Mouse (Mus musculus): ENCODE results near the gene Hils1. TPM values are rescaled to one million over a fixed set of nuclear protein-coding genes. Genes with fewer than 3 reads are reported as not detected.

Hils1 gene
- total and polyA plus RNA-seq, 3 experiments, result not detected

DNA sequence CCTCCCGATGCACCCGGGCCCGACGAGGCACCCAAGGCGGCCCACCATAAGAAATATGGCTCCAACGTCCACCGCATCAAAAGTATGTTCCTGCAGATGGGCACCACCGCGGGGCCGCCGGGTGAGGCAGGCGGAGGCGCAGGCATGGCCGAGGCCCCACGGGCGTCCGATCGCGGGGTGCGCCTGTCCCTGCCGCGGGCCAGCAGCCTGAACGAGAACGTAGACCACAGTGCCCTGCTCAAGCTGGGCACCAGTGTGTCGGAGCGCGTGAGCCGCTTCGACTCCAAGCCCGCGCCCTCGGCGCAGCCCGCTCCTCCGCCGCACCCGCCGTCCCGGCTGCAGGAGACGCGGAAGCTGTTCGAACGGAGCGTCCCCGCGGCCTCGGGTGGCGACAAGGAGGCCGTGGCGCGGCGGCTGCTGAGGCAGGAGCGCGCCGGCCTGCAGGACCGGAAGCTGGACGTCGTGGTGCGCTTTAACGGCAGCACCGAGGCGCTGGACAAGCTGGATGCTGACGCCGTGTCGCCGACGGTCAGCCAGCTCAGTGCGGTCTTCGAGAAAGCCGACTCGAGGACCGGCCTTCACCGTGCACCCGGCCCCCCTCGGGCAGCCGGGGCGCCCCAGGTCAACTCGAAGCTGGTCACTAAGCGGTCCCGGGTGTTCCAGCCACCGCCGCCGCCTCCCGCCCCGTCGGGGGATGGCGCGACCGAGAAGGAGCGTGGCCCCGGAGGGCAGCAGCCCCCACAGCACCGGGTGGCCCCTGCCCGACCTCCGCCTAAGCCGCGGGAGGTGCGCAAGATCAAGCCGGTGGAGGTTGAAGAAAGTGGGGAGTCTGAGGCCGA, 24.5 kb downstream of the Hils1 start:
- no peak for DNase-seq (ENCODE audit: low spot score)
- Histone ChIP-seq H3K4me3 (ENCODE audit: low read depth, low read length) (peak overlapping the region; percentile 93), H3K36me3 (replicated peaks) (peaks cover 51% of the 10 kb centered on the region), H3K9me3 (replicated peaks) (no peaks in the 10 kb centered on the region), H3K27me3 (ENCODE audit: insufficient read depth, low read length) (no peaks in the 10 kb centered on the region), H3K4me1 (ENCODE audit: insufficient read depth, low read depth, low read length) (peaks cover 91% of the 10 kb centered on the region)
- ATAC-seq (ENCODE audit: extremely low read depth, insufficient number of reproducible peaks, low FRiP score, poor library complexity, severe bottlenecking), result no peak
- no peak for TF ChIP-seq CTCF (IDR thresholded peaks at IDR 0.05; ENCODE audit: low read depth, low read length)
- TF ChIP-seq TAL1 (conservative IDR thresholded peaks at IDR 0.05; ENCODE audit: low read depth, low read length), result no peak
- no peak for TF ChIP-seq GATA2 (IDR thresholded peaks at IDR 0.05; ENCODE audit: borderline replicate concordance, low read depth, low read length)
- TF ChIP-seq POLR2AphosphoS5 (IDR thresholded peaks at IDR 0.05; ENCODE audit: insufficient replicate concordance, low read depth, low read length), result no peak

DNA sequence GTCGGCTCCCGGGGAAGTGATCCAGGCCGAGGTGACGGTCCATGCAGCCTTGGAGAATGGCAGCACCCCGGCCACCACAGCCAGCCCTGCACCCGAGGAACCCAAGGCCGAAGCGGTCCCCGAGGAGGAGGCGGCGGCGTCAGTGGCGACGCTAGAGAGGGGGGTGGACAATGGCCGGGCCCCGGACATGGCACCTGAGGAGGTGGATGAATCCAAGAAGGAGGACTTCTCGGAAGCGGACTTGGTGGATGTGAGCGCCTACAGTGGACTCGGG, 25.0 kb downstream of the Hils1 start:
- DNase-seq (ENCODE audit: low spot score), result no peak
- Histone ChIP-seq H3K36me3 (replicated peaks) (peaks cover 56% of the 10 kb centered on the region), H3K4me1 (ENCODE audit: insufficient read depth, low read depth, low read length) (peaks cover 91% of the 10 kb centered on the region), H3K27me3 (ENCODE audit: insufficient read depth, low read length) (no peaks in the 10 kb centered on the region), H3K9me3 (replicated peaks) (no peaks in the 10 kb centered on the region), H3K4me3 (ENCODE audit: low read depth, low read length) (peak overlapping the region; percentile 93)
- ATAC-seq (ENCODE audit: extremely low read depth, insufficient number of reproducible peaks, low FRiP score, poor library complexity, severe bottlenecking), result no peak
- TF ChIP-seq POLR2AphosphoS5 (IDR thresholded peaks at IDR 0.05; ENCODE audit: insufficient replicate concordance, low read depth, low read length) (no peak), CTCF (IDR thresholded peaks at IDR 0.05; ENCODE audit: low read depth, low read length) (no peak), GATA2 (IDR thresholded peaks at IDR 0.05; ENCODE audit: borderline replicate concordance, low read depth, low read length) (no peak), TAL1 (conservative IDR thresholded peaks at IDR 0.05; ENCODE audit: low read depth, low read length) (no peak), GATA1 (IDR thresholded peaks at IDR 0.05; ENCODE audit: borderline replicate concordance, low read length) (no peak)

DNA sequence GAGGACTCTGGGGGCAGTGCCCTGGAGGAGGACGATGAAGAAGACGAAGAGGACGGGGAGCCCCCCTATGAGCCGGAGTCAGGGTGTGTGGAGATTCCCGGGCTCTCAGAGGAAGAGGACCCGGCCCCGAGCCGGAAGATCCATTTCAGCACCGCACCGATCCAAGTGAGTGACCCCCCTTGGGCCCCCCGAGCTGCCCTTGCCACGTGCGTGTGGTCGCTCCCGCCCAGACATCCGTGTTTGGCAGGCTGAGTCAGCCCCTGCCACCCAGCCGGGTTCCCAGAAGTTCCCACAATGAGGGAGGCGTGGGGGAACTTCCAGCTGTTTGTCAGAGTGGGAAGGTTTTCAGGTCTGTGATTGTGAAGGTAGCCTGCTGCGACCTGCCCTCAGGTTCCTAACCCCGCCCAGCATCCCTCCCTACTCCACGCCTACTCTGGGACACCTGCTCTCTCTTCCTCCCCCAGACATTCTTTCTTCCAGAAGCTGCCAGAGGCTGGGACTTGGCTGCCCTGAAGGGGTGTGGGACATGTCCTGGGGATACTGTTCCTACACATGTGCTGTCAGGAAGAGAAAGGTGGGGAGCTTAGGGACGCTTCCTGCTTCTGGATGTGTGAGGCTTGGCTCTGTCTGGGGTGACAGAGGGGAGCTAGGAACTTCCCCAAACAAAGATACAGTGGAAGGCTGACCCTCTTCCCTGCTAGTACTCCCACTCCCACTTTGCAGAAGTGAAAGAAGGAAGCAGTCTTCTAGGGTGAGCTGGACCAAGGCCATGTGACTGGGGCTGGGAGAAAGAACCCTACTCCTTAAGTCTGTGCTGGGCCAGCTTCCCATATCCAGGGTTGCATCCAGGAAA, 25.6 kb downstream of the Hils1 start:
- no peaks in the 10 kb centered on the region for H3K9me3 ChIP-seq (replicated peaks)
- H3K36me3 ChIP-seq (replicated peaks), result peaks cover 62% of the 10 kb centered on the region
- TF ChIP-seq POLR2AphosphoS5 (IDR thresholded peaks at IDR 0.05; ENCODE audit: insufficient replicate concordance, low read depth, low read length), result no peak
- no peak for TF ChIP-seq CTCF (IDR thresholded peaks at IDR 0.05; ENCODE audit: low read depth, low read length)
- no peak for TF ChIP-seq GATA2 (IDR thresholded peaks at IDR 0.05; ENCODE audit: borderline replicate concordance, low read depth, low read length)
- TF ChIP-seq GATA1 (IDR thresholded peaks at IDR 0.05; ENCODE audit: borderline replicate concordance, low read length), result no peak
- no peak for TF ChIP-seq TAL1 (conservative IDR thresholded peaks at IDR 0.05; ENCODE audit: low read depth, low read length)
- H3K27me3 ChIP-seq (ENCODE audit: insufficient read depth, low read length), result no peaks in the 10 kb centered on the region
- peaks cover 91% of the 10 kb centered on the region for H3K4me1 ChIP-seq (ENCODE audit: insufficient read depth, low read depth, low read length)
- ATAC-seq (ENCODE audit: extremely low read depth, insufficient number of reproducible peaks, low FRiP score, poor library complexity, severe bottlenecking) (no peak), DNase-seq (ENCODE audit: low spot score) (peak; percentile 43)
- H3K4me3 ChIP-seq (ENCODE audit: low read depth, low read length), result peak overlapping the region; percentile 93

DNA sequence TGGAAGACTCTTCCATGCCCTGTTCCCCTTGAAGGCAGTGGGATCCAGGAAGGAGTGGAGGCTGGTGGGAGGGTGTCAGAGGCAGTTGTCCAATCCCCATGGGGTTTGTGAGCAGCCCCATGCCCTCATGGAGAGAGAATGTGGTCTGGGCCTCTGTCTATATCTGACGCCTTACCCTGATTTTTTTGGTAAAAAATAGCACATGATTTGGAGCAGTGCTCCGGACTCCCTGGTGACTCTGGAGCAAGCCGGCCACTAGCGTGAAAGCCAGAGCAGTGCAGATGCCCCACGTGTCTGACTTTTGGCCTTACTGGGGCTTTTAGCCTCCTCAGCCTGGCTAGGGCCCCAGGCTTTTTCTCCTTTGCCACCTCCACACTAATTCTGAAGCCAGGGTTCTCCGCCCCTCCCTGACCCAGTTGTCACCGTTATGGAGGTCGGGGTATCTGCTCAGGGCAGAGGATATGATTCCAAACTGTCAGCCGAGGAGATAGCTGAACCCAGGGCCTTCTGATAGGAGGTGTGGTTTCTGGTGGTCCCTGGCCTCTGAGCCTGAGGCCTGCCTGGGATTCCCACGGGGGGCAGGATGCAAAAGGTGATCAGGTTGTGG, 26.9 kb downstream of the Hils1 start:
- peaks cover 75% of the 10 kb centered on the region for H3K36me3 ChIP-seq (replicated peaks)
- ATAC-seq (ENCODE audit: extremely low read depth, insufficient number of reproducible peaks, low FRiP score, poor library complexity, severe bottlenecking), result no peak
- peaks cover 91% of the 10 kb centered on the region for H3K4me1 ChIP-seq (ENCODE audit: insufficient read depth, low read depth, low read length)
- no peaks in the 10 kb centered on the region for H3K27me3 ChIP-seq (ENCODE audit: insufficient read depth, low read length)
- peak overlapping the region; percentile 93 for H3K4me3 ChIP-seq (ENCODE audit: low read depth, low read length)
- TF ChIP-seq POLR2AphosphoS5 (IDR thresholded peaks at IDR 0.05; ENCODE audit: insufficient replicate concordance, low read depth, low read length) (no peak), CTCF (IDR thresholded peaks at IDR 0.05; ENCODE audit: low read depth, low read length) (no peak), GATA2 (IDR thresholded peaks at IDR 0.05; ENCODE audit: borderline replicate concordance, low read depth, low read length) (no peak), TAL1 (conservative IDR thresholded peaks at IDR 0.05; ENCODE audit: low read depth, low read length) (no peak), GATA1 (IDR thresholded peaks at IDR 0.05; ENCODE audit: borderline replicate concordance, low read length) (no peak)
- H3K9me3 ChIP-seq (replicated peaks), result no peaks in the 10 kb centered on the region
- no peak for DNase-seq (ENCODE audit: low spot score)

DNA sequence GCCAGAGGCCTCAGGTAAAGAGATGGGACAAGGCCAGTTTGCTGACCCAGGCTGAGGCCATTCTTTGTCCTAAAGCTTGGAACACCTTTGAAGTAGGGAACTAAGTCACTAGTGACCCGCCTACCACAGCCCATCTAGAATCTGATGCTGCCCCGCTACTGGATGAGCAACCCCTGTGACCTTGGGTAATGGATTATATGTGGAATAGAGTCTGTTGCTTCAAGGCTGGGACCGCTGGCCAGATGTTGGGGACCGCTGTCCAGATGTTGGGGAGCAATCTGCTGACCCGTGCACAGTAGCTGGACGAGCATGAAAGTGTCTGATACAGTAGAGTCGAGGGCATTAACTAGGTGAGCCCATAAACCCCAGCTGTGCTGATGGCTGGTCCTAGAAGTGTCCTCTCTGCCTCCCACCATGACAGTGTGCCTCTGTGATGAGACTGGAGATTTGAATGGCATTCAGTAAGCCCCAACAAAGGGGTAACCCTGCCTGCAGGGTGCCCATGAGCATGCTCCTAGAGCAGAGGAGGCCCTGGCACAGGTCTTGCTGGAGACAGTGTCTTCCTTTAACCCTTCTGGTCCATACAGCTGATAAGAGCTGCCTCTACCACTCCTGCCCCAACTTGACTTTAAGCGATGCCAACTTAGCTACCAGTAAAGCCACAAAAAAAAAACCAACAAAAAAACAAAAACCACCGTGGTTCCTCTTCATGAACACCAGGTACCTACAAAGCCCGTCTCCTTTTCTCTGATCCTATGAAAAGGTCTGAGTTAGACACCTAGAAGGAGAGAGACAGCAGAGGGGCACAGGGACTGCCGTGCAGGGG, 27.8 kb downstream of the Hils1 start:
- Histone ChIP-seq H3K9me3 (replicated peaks) (no peaks in the 10 kb centered on the region), H3K4me3 (ENCODE audit: low read depth, low read length) (peak overlapping the region; percentile 93), H3K27me3 (ENCODE audit: insufficient read depth, low read length) (no peaks in the 10 kb centered on the region), H3K36me3 (replicated peaks) (peaks cover 84% of the 10 kb centered on the region), H3K4me1 (ENCODE audit: insufficient read depth, low read depth, low read length) (peaks cover 91% of the 10 kb centered on the region)
- DNase-seq (ENCODE audit: low spot score), result no peak
- TF ChIP-seq CTCF (IDR thresholded peaks at IDR 0.05; ENCODE audit: low read depth, low read length) (no peak), TAL1 (conservative IDR thresholded peaks at IDR 0.05; ENCODE audit: low read depth, low read length) (no peak), POLR2AphosphoS5 (IDR thresholded peaks at IDR 0.05; ENCODE audit: insufficient replicate concordance, low read depth, low read length) (no peak), GATA2 (IDR thresholded peaks at IDR 0.05; ENCODE audit: borderline replicate concordance, low read depth, low read length) (no peak), GATA1 (IDR thresholded peaks at IDR 0.05; ENCODE audit: borderline replicate concordance, low read length) (no peak)
- ATAC-seq (ENCODE audit: extremely low read depth, insufficient number of reproducible peaks, low FRiP score, poor library complexity, severe bottlenecking), result no peak
